Mouse (Mus musculus) erythroid progenitor cell, adult 5-6 weeks (primary cell): Measurements from ENCODE around the gene Supt5. TPM values are rescaled to one million over a fixed set of nuclear protein-coding genes. Genes with fewer than 3 reads are reported as not detected.

Experiments
- ATAC-seq: replicated peaks from 2 replicates; pipeline ENCODE4 v1.8.0; 2016; ENCODE audit warnings: moderate number of reproducible peaks, mild to moderate bottlenecking, moderate TSS enrichment, inconsistent platforms; ENCODE audit not compliant: poor library complexity, low FRiP score, severe bottlenecking
- total RNA-seq, 2 experiments: library from RNA; stranded (forward) in 1 of 2; stranded (reverse) in 1 of 2; fragments of 150-400 nt in 1 of 2; fragments of 186-747, 209-891 nt in 1 of 2; gene quantifications; 2 replicates each; pipeline versions ENCODE4 v1.2.3 to v1.2.4; 2015 to 2017; ENCODE audit warnings: low replicate concordance in 2 of 2

Gene Supt5
- total RNA-seq, 2 experiments from 2014 or later, result 33.5 to 34.3 TPM

- no peak for ATAC-seq
Measured at GRCm38 (mm10) chr7:28267129-28268041, 71.2 kb downstream of the Supt5 start, which contains the start of gene Eid2. Gene Eid2, plus strand, starts transcription at chr7:28267881.

- ATAC-seq, result no peak
Measured at GRCm38 (mm10) chr7:28265391-28265790, 73.2 kb downstream of the Supt5 start.

Other genes with a start within 250 kb of the Supt5 start
- not detected in 2 replicates for gene 9530053A07Rik, start 209.3 kb downstream of the Supt5 start, total RNA-seq (2015; ENCODE audit: low replicate concordance)
- gene 9530053A07Rik, start 209.3 kb downstream of the Supt5 start, total RNA-seq (2017; ENCODE audit: low replicate concordance), result not detected in 2 replicates
- gene Fbl, start 169.0 kb downstream of the Supt5 start, total RNA-seq (2015; ENCODE audit: low replicate concordance), result 18.4 and 40.4 TPM in 2 replicates
- 15.7 and 17.5 TPM in 2 replicates for gene Fbl, start 169.0 kb downstream of the Supt5 start, total RNA-seq (2017; ENCODE audit: low replicate concordance)
- 7.5 and 10.1 TPM in 2 replicates for gene Dyrk1b, start 159.3 kb downstream of the Supt5 start, total RNA-seq (2015; ENCODE audit: low replicate concordance)
- 8.4 and 12.5 TPM in 2 replicates for gene Dyrk1b, start 159.3 kb downstream of the Supt5 start, total RNA-seq (2017; ENCODE audit: low replicate concordance)
- 10.1 TPM in 1 of 2 replicates, not detected in the other for gene Eid2, start 70.9 kb downstream of the Supt5 start, total RNA-seq (2015; ENCODE audit: low replicate concordance)
- 3.3 TPM in 1 of 2 replicates, not detected in the other for gene Eid2, start 70.9 kb downstream of the Supt5 start, total RNA-seq (2017; ENCODE audit: low replicate concordance)
- 5.4 TPM in 1 of 2 replicates, not detected in the other for gene Eid2b, start 61.0 kb downstream of the Supt5 start, total RNA-seq (2015; ENCODE audit: low replicate concordance)
- gene Eid2b, start 61.0 kb downstream of the Supt5 start, total RNA-seq (2017; ENCODE audit: low replicate concordance), result 2.1 TPM in 1 of 2 replicates, not detected in the other
- gene Selenov, start 47.6 kb downstream of the Supt5 start, total RNA-seq (2015; ENCODE audit: low replicate concordance), result not detected in 2 replicates
- not detected in 2 replicates for gene Selenov, start 47.6 kb downstream of the Supt5 start, total RNA-seq (2017; ENCODE audit: low replicate concordance)
- gene Dll3, start 36.5 kb downstream of the Supt5 start, total RNA-seq (2015; ENCODE audit: low replicate concordance), result not detected in 2 replicates
- gene Dll3, start 36.5 kb downstream of the Supt5 start, total RNA-seq (2017; ENCODE audit: low replicate concordance), result not detected in 2 replicates
- gene Timm50, start 26.7 kb downstream of the Supt5 start, total RNA-seq (2015; ENCODE audit: low replicate concordance), result 15.9 and 16.3 TPM in 2 replicates
- 7.8 and 12.7 TPM in 2 replicates for gene Timm50, start 26.7 kb downstream of the Supt5 start, total RNA-seq (2017; ENCODE audit: low replicate concordance)
- 892 and 1,114 TPM in 2 replicates for gene Rps16, start 11.9 kb upstream of the Supt5 start, total RNA-seq (2015; ENCODE audit: low replicate concordance)
- 132 and 239 TPM in 2 replicates for gene Rps16, start 11.9 kb upstream of the Supt5 start, total RNA-seq (2017; ENCODE audit: low replicate concordance)
- 2.1 and 5.8 TPM in 2 replicates for gene Plekhg2, start 33.9 kb upstream of the Supt5 start, total RNA-seq (2015; ENCODE audit: low replicate concordance)
- gene Plekhg2, start 33.9 kb upstream of the Supt5 start, total RNA-seq (2017; ENCODE audit: low replicate concordance), result 1.0 and 3.1 TPM in 2 replicates
- gene Zfp36, start 41.5 kb upstream of the Supt5 start, total RNA-seq (2015; ENCODE audit: low replicate concordance), result 39.8 and 50.5 TPM in 2 replicates
- 3.9 and 6.4 TPM in 2 replicates for gene Zfp36, start 41.5 kb upstream of the Supt5 start, total RNA-seq (2017; ENCODE audit: low replicate concordance)
- gene Med29, start 54.0 kb upstream of the Supt5 start, total RNA-seq (2015; ENCODE audit: low replicate concordance), result 0.84 and 13.0 TPM in 2 replicates
- 2.6 and 4.4 TPM in 2 replicates for gene Med29, start 54.0 kb upstream of the Supt5 start, total RNA-seq (2017; ENCODE audit: low replicate concordance)
- gene Paf1, start 54.2 kb upstream of the Supt5 start, total RNA-seq (2015; ENCODE audit: low replicate concordance), result 21.4 and 56.6 TPM in 2 replicates
- 32.5 and 42.5 TPM in 2 replicates for gene Paf1, start 54.2 kb upstream of the Supt5 start, total RNA-seq (2017; ENCODE audit: low replicate concordance)
- 79.3 and 117 TPM in 2 replicates for gene Gmfg, start 98.7 kb upstream of the Supt5 start, total RNA-seq (2015; ENCODE audit: low replicate concordance)
- gene Gmfg, start 98.7 kb upstream of the Supt5 start, total RNA-seq (2017; ENCODE audit: low replicate concordance), result 55.6 and 119 TPM in 2 replicates
- 0.84 TPM in 1 of 2 replicates, not detected in the other for gene Lrfn1, start 113.2 kb upstream of the Supt5 start, total RNA-seq (2015; ENCODE audit: low replicate concordance)
- gene Lrfn1, start 113.2 kb upstream of the Supt5 start, total RNA-seq (2017; ENCODE audit: low replicate concordance), result not detected in 2 replicates
- not detected in 2 replicates for gene Ifnl2, start 171.7 kb upstream of the Supt5 start, total RNA-seq (2015; ENCODE audit: low replicate concordance)
- gene Ifnl2, start 171.7 kb upstream of the Supt5 start, total RNA-seq (2017; ENCODE audit: low replicate concordance), result not detected in 2 replicates
- gene Ifnl3, start 184.1 kb upstream of the Supt5 start, total RNA-seq (2015; ENCODE audit: low replicate concordance), result not detected in 2 replicates
- gene Ifnl3, start 184.1 kb upstream of the Supt5 start, total RNA-seq (2017; ENCODE audit: low replicate concordance), result not detected in 2 replicates
- not detected in 2 replicates for gene Sycn, start 202.1 kb upstream of the Supt5 start, total RNA-seq (2015; ENCODE audit: low replicate concordance)
- not detected in 2 replicates for gene Sycn, start 202.1 kb upstream of the Supt5 start, total RNA-seq (2017; ENCODE audit: low replicate concordance)
- gene Nccrp1, start 208.5 kb upstream of the Supt5 start, total RNA-seq (2015; ENCODE audit: low replicate concordance), result not detected in 2 replicates
- gene Nccrp1, start 208.5 kb upstream of the Supt5 start, total RNA-seq (2017; ENCODE audit: low replicate concordance), result not detected in 2 replicates